Mouse (Mus musculus): ENCODE data around the gene Gm20388. TPM values are rescaled to one million over a fixed set of nuclear protein-coding genes. Genes with fewer than 3 reads are reported as not detected.
A peak's percentile ranks its signal among the peaks of the same experiment; 100 is the strongest.

Gene Gm20388
- total RNA-seq, 1 experiment from 2014 or later = 35.7 TPM

GRCm38 (mm10) chr8:122901892-122902515 lies 2991.4 kb downstream of the Gm20388 start:
- no peak for ATAC-seq (replicated peaks; ENCODE audit: low read depth, poor library complexity, severe bottlenecking)

GRCm38 (mm10) chr8:122902581-122902980 lies 2991.9 kb downstream of the Gm20388 start:
- no peak for ATAC-seq (replicated peaks; ENCODE audit: low read depth, poor library complexity, severe bottlenecking)

GRCm38 (mm10) chr8:122903002-122903401 lies 2992.4 kb downstream of the Gm20388 start:
- no peak for ATAC-seq (replicated peaks; ENCODE audit: low read depth, poor library complexity, severe bottlenecking)

GRCm38 (mm10) chr8:122904496-122904895 lies 2993.9 kb downstream of the Gm20388 start:
- no peak for ATAC-seq (replicated peaks; ENCODE audit: low read depth, poor library complexity, severe bottlenecking)

- ATAC-seq (replicated peaks; ENCODE audit: low read depth, poor library complexity, severe bottlenecking) = no peak
These were observed 2994.7 kb downstream of the Gm20388 start for GRCm38 (mm10) chr8:122905346-122905745.

GRCm38 (mm10) chr8:122906463-122907021 lies 2995.9 kb downstream of the Gm20388 start:
- ATAC-seq (replicated peaks; ENCODE audit: low read depth, poor library complexity, severe bottlenecking) = peak; percentile 85

- ATAC-seq (replicated peaks; ENCODE audit: low read depth, poor library complexity, severe bottlenecking) = no peak
These were observed 3001.5 kb downstream of the Gm20388 start for GRCm38 (mm10) chr8:122912150-122912549.

GRCm38 (mm10) chr8:122912871-122913270 lies 3002.2 kb downstream of the Gm20388 start:
- no peak for ATAC-seq (replicated peaks; ENCODE audit: low read depth, poor library complexity, severe bottlenecking)

- peak; percentile 31; the same call in 1 of the 2 replicates for ATAC-seq (replicated peaks; ENCODE audit: low read depth, poor library complexity, severe bottlenecking)
These were observed 3006.1 kb downstream of the Gm20388 start for GRCm38 (mm10) chr8:122916766-122917165.

- peak; percentile 66 for ATAC-seq (replicated peaks; ENCODE audit: low read depth, poor library complexity, severe bottlenecking)
These were observed 3007.1 kb downstream of the Gm20388 start for GRCm38 (mm10) chr8:122917531-122918392.

- ATAC-seq (replicated peaks; ENCODE audit: low read depth, poor library complexity, severe bottlenecking) = no peak
These were observed 3007.9 kb downstream of the Gm20388 start for GRCm38 (mm10) chr8:122918438-122919107.

- ATAC-seq (replicated peaks; ENCODE audit: low read depth, poor library complexity, severe bottlenecking) = no peak
These were observed 3010.2 kb downstream of the Gm20388 start for GRCm38 (mm10) chr8:122920890-122921289.

- peak; percentile 67 for ATAC-seq (replicated peaks; ENCODE audit: low read depth, poor library complexity, severe bottlenecking)
These were observed 3012.3 kb downstream of the Gm20388 start for GRCm38 (mm10) chr8:122922945-122923344.

GRCm38 (mm10) chr8:122923431-122924090 lies 3012.9 kb downstream of the Gm20388 start:
- 0 out of 2 replicates have a peak, but pooled peaks have one; percentile 3 for ATAC-seq (replicated peaks; ENCODE audit: low read depth, poor library complexity, severe bottlenecking)

GRCm38 (mm10) chr8:122924091-122924490 lies 3013.4 kb downstream of the Gm20388 start:
- no peak for ATAC-seq (replicated peaks; ENCODE audit: low read depth, poor library complexity, severe bottlenecking)

GRCm38 (mm10) chr8:122925939-122926722 lies 3015.5 kb downstream of the Gm20388 start:
- no peak for ATAC-seq (replicated peaks; ENCODE audit: low read depth, poor library complexity, severe bottlenecking)

- no peak for ATAC-seq (replicated peaks; ENCODE audit: low read depth, poor library complexity, severe bottlenecking)
These were observed 3016.1 kb downstream of the Gm20388 start for GRCm38 (mm10) chr8:122926782-122927181.

GRCm38 (mm10) chr8:122927841-122928240 lies 3017.2 kb downstream of the Gm20388 start:
- no peak for ATAC-seq (replicated peaks; ENCODE audit: low read depth, poor library complexity, severe bottlenecking)

- peak; percentile 53 for ATAC-seq (replicated peaks; ENCODE audit: low read depth, poor library complexity, severe bottlenecking)
These were observed 3018.1 kb downstream of the Gm20388 start for GRCm38 (mm10) chr8:122928631-122929224.

Data from common myeloid progenitor, adult 5-6 weeks (primary cell).